Mouse (Mus musculus) thymus, adult 2 months (tissue): Measurements from ENCODE around the gene BC028528. TPM values are rescaled to one million over a fixed set of nuclear protein-coding genes. Genes with fewer than 3 reads are reported as not detected.

Source experiments
- DNase-seq: peaks from one replicate; pipeline ENCODE4 v3.0.0; 2021
- H3K27ac ChIP-seq: fragments of 200-500 bp; 2 replicates; pipeline ENCODE4 v1.5.1; 2012; ENCODE audit warnings: low read length, control low read depth; ENCODE audit not compliant: control insufficient read depth, insufficient read depth
- H3K27me3 ChIP-seq: fragments of 200-500 bp; 2 replicates; pipeline ENCODE4 v1.6.1; 2012; ENCODE audit warnings: mild to moderate bottlenecking, low read length, moderate library complexity, mixed read lengths; ENCODE audit not compliant: control insufficient read depth, insufficient read depth
- H3K36me3 ChIP-seq: fragments of 200-500 bp; 2 replicates; pipeline ENCODE4 v1.6.1; 2012; ENCODE audit warnings: mild to moderate bottlenecking, low read length, moderate library complexity; ENCODE audit not compliant: control insufficient read depth, insufficient read depth
- H3K4me1 ChIP-seq: fragments of 200-500 bp; replicated peaks from 2 replicates; pipeline ENCODE4 v1.6.1; 2012; ENCODE audit warnings: low read length; ENCODE audit not compliant: control insufficient read depth, insufficient read depth
- H3K4me3 ChIP-seq: fragments of 200-500 bp; 2 replicates; pipeline ENCODE4 v1.5.1; 2012; ENCODE audit warnings: mild to moderate bottlenecking, low read length, control low read depth, moderate library complexity; ENCODE audit not compliant: control insufficient read depth, insufficient read depth
- CTCF ChIP-seq: fragments of 200-500 bp; IDR thresholded peaks from 2 replicates; pipeline ENCODE4 v1.5.1; 2012; ENCODE audit warnings: mild to moderate bottlenecking, control low read depth, low read length, moderate library complexity, borderline replicate concordance; ENCODE audit not compliant: control insufficient read depth, poor library complexity, insufficient read depth; ENCODE audit errors: extremely low read depth
- POLR2A ChIP-seq: fragments of 200-500 bp; IDR thresholded peaks from 2 replicates; pipeline ENCODE4 v1.6.1; 2012; ENCODE audit warnings: mild to moderate bottlenecking, low read length, control low read depth, moderate library complexity; ENCODE audit not compliant: control insufficient read depth, poor library complexity, insufficient read depth; ENCODE audit errors: extremely low read depth
- WGBS: fragments of 180-500 bp; shearing (Covaris S2); methylation state at CpG from one replicate; pipeline ENCODE4 v1.1.7; 2018; 5-methylcytosine and 5-hydroxymethylcytosine counted together
- polyA plus RNA-seq: library from polyadenylated mRNA; depleted of rRNA; stranded (reverse); fragments of >200 nt; gene quantifications from 2 replicates; pipeline ENCODE4 v1.2.3, GENCODE M21; 2012; rRNA removed

Gene BC028528
- polyA plus RNA-seq, 1 experiment: 6.0 TPM

DNA sequence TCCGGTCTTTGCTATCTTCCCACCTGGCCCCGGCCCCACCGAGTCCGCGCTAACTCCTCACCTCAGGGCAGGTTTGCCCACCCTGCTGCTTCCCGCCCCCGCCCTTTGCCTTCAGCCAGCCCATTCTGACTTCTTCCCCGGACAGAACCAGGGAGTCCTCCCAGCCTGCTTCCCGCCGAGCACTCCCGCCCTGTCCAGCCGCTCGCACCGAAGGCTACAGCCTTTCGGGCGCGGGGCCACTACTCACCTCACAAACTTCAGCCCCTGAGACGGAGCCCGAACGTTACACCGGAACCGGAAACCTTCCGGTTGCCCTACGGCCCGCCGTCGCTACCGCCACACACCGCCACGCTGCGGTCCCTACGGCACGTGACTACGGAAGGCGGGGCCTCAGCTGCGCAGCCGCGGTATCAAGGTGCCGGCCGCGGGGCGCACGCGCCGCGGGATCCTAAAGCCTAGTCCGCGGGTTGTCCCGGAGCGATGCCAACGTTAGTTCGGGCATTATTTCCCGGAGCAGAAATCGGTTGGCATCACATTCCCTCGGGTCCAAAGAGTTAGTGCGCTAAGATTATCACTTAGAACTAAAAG lies 36.2 kb downstream of the BC028528 start, which contains the start of gene Prpf3:
Gene Prpf3, minus strand, starts transcription at position 384 of the 588 bp plus-strand sequence.
- peak within 1 kb of the TSS; percentile 65 for H3K4me3 ChIP-seq
- DNase-seq: peak; percentile 97
- TF ChIP-seq POLR2A (peak; percentile 91), CTCF (peak; percentile 56; the same call in 1 of the 2 replicates)
- peak within 1 kb of the TSS; percentile 4; the same call in 1 of the 2 replicates for H3K27ac ChIP-seq
- H3K4me1 ChIP-seq: no peaks in the 10 kb centered on the region
- under 1% methylated on average over 56 of the region's 56 CpGs for WGBS
- no peaks in the 10 kb centered on the region for H3K27me3 ChIP-seq
- H3K36me3 ChIP-seq: peaks cover 20% of the 10 kb centered on the region

DNA sequence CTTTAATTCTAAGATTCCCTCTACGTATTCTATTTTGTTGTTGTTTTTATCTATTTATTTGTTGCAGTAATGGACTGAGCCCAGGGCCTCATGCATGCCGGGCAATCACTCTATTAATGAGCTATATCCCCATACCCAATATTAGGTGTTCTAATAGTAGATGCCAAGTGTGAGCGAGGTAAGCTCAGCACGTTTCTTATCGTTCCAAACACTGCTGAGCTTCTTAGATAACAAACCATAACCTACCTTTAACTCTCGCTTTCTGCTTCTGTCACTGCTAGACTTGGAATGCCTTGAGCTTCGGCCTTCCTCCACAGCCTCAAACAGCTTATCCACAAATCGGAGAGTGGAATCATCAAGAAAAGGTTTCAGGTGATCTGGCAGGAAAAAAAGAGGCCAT lies 40.5 kb downstream of the BC028528 start:
- Histone ChIP-seq H3K4me3 (no peak overlapping the region), H3K4me1 (no peaks in the 10 kb centered on the region), H3K36me3 (peaks cover 63% of the 10 kb centered on the region), H3K27me3 (no peaks in the 10 kb centered on the region), H3K27ac (no peak overlapping the region)
- no peak for TF ChIP-seq CTCF
- TF ChIP-seq POLR2A: no peak
- DNase-seq: no peak
- 98% methylated on average over 8 of the region's 8 CpGs for WGBS

GRCm38 (mm10) chr3:95850611-95851010 lies 41.2 kb downstream of the BC028528 start:
- DNase-seq: no peak
- WGBS: 91% methylated on average over 4 of the region's 4 CpGs
- peaks cover 70% of the 10 kb centered on the region for H3K36me3 ChIP-seq
- no peaks in the 10 kb centered on the region for H3K27me3 ChIP-seq
- H3K4me3 ChIP-seq: no peak overlapping the region
- H3K27ac ChIP-seq: no peak overlapping the region
- H3K4me1 ChIP-seq: no peaks in the 10 kb centered on the region
- no peak for TF ChIP-seq POLR2A
- TF ChIP-seq CTCF: no peak

DNA sequence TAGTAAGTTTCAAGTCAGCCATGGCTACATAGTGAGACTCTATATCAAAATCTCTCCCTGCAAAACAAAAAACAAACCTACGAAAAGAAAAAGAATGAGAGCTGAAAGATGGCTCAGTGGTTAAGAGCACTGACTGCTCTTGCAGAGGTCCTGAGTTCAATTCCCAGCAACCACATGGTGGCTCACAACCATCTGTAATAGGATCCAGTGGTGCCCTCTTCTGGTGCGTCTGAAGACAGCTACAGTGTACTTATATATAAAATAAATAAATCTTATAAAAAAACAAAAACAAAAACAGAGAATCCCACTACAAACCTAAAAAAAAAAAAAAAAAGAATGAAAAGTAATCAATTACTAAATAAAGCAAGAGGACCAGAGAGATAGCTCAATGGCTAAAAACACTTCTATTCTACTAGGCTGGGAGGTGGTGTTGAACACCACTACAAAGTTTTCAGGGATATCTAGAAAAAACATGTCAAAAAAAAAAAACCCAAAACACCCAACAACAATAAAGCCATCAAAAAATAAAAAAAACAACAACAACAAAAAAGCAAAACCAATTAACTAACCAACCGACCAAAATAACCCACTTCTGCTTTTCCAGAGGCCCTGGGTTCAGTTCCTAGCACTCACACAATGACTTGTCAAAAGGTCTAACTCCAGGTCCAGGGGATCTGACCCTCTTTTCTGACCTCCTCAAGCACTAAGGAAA lies 49.1 kb downstream of the BC028528 start:
- WGBS: 87% methylated on average over 3 of the region's 3 CpGs
- no peak for TF ChIP-seq POLR2A
- no peak for TF ChIP-seq CTCF
- peak; percentile 23 for DNase-seq
- H3K4me1 ChIP-seq: no peaks in the 10 kb centered on the region
- no peak overlapping the region for H3K27ac ChIP-seq
- peaks cover 86% of the 10 kb centered on the region for H3K36me3 ChIP-seq
- H3K4me3 ChIP-seq: no peak overlapping the region
- H3K27me3 ChIP-seq: no peaks in the 10 kb centered on the region

DNA sequence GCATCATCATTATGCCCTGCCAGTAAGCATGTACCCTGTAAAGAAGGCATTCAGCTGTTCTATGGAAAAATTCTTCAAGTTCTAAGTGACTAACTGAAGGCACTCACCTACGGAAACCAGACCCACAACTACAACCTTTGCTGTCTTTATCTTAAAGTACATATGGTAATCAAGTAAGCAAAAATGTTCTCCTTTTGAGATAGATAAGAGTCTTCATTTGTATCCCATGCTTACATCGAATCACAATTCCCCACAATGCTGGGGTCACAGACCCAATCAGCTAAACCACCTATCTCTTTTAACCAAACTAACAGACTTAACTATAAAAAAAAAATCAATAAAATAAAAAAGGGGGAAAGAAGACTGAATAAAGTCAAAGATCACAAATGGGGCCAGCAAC lies 52.6 kb downstream of the BC028528 start:
- H3K36me3 ChIP-seq: peaks cover 73% of the 10 kb centered on the region
- no peak overlapping the region for H3K4me3 ChIP-seq
- no peak for DNase-seq
- no peaks in the 10 kb centered on the region for H3K27me3 ChIP-seq
- TF ChIP-seq POLR2A (no peak), CTCF (no peak)
- no peaks in the 10 kb centered on the region for H3K4me1 ChIP-seq
- WGBS: 98% methylated on average over 2 of the region's 2 CpGs
- no peak overlapping the region for H3K27ac ChIP-seq

Other genes with a start within 250 kb of the BC028528 start
- 145 and 198 TPM in 2 replicates for gene Mcl1, start 233.2 kb downstream of the BC028528 start, polyA plus RNA-seq
- gene Adamtsl4, start 204.1 kb downstream of the BC028528 start, polyA plus RNA-seq: 3.1 and 4.1 TPM in 2 replicates
- 80.2 and 125 TPM in 2 replicates for gene Ecm1, start 152.4 kb downstream of the BC028528 start, polyA plus RNA-seq
- gene Tars2, start 131.8 kb downstream of the BC028528 start, polyA plus RNA-seq: 43.3 and 44.1 TPM in 2 replicates
- 20.1 and 26.5 TPM in 2 replicates for gene Rprd2, start 73.1 kb downstream of the BC028528 start, polyA plus RNA-seq
- 21.1 and 32.5 TPM in 2 replicates for gene Prpf3, start 36.1 kb downstream of the BC028528 start, polyA plus RNA-seq
- 56.3 and 60.5 TPM in 2 replicates for gene Mrps21, start 20.5 kb downstream of the BC028528 start, polyA plus RNA-seq
- gene Ciart, start 9.8 kb downstream of the BC028528 start, polyA plus RNA-seq: 3.0 and 3.1 TPM in 2 replicates
- 139 and 156 TPM in 2 replicates for gene Aph1a, start 2.0 kb upstream of the BC028528 start, polyA plus RNA-seq
- gene Car14, start 12.7 kb upstream of the BC028528 start, polyA plus RNA-seq: 4.3 and 13.0 TPM in 2 replicates
- 89.1 and 120 TPM in 2 replicates for gene Anp32e, start 37.2 kb upstream of the BC028528 start, polyA plus RNA-seq
- 65.8 and 73.9 TPM in 2 replicates for gene Plekho1, start 104.0 kb upstream of the BC028528 start, polyA plus RNA-seq
- 5.8 and 7.5 TPM in 2 replicates for gene Vps45, start 166.5 kb upstream of the BC028528 start, polyA plus RNA-seq
- 9.6 and 11.6 TPM in 2 replicates for gene Otud7b, start 212.5 kb upstream of the BC028528 start, polyA plus RNA-seq